Mouse (Mus musculus) cortical plate, adult 2 months (tissue): ENCODE results near the gene Smtnl2. TPM values are rescaled to one million over a fixed set of nuclear protein-coding genes. Genes with fewer than 3 reads are reported as not detected.
A peak's percentile ranks its signal among the peaks of the same experiment; 100 is the strongest.

Experiments used
- H3K27ac ChIP-seq: fragments of 200-500 bp; 2 replicates; pipeline ENCODE4 v1.5.1; 2012; ENCODE audit warnings: low read length, control low read depth, inconsistent platforms; ENCODE audit not compliant: insufficient read depth
- H3K4me1 ChIP-seq: fragments of 200-500 bp; 2 replicates; pipeline ENCODE4 v1.6.1; 2011; ENCODE audit warnings: low read length; ENCODE audit not compliant: control insufficient read depth, insufficient read depth
- H3K4me3 ChIP-seq: fragments of 200-500 bp; 2 replicates; pipeline ENCODE4 v1.5.1; 2011; ENCODE audit warnings: mild to moderate bottlenecking, low read length, control low read depth; ENCODE audit not compliant: insufficient read depth
- CTCF ChIP-seq: fragments of 200-500 bp; IDR thresholded peaks from 2 replicates; pipeline ENCODE4 v1.5.1; 2011; ENCODE audit warnings: mild to moderate bottlenecking, control low read depth, low read length; ENCODE audit not compliant: insufficient read depth; ENCODE audit errors: extremely low read depth
- POLR2A ChIP-seq: fragments of 200-500 bp; IDR thresholded peaks from 2 replicates; pipeline ENCODE4 v1.6.1; 2011; ENCODE audit warnings: mild to moderate bottlenecking, low read length, control low read depth; ENCODE audit not compliant: insufficient read depth; ENCODE audit errors: extremely low read depth
- polyA plus RNA-seq: library from polyadenylated mRNA; depleted of rRNA; stranded (reverse); fragments of >200 nt; gene quantifications from 2 replicates; pipeline ENCODE4 v1.2.3, GENCODE M21; 2012; rRNA removed

Smtnl2 gene
- polyA plus RNA-seq, 1 experiment: 1.6 TPM

DNA sequence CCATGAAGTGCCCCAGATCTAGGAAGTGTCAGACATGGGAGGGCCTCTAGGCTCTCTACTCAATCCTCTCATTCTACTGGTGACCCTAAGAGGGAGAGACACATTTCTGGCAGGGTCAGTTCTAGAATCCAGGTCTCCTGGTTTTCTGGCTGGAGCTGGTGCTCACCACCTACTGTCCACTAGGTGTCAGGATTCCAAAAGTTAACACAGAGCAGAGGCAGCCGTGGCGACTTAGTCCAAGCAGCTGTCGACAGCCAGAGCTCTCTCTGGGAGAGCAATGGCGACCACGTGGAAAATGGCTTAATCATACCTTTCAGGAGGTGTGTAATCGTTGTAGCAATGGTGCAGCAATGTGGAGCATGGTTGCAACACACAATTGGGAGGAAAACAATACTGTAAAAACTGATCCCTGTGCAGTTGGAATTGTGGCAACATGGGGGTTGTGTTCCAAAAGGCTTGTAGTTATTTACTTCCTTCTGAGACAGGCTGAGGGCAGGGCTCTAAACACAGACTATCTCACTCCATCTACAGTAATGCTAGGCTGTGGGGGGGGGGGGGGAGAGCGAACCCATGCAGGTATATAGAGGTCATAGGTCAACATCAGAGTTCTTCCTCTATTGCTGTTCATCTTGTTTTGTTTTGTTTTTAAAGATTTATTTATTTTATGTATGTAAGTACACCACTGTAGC, 68.8 kb downstream of the Smtnl2 start:
- TF ChIP-seq POLR2A: no peak
- TF ChIP-seq CTCF: peak; percentile 81

DNA sequence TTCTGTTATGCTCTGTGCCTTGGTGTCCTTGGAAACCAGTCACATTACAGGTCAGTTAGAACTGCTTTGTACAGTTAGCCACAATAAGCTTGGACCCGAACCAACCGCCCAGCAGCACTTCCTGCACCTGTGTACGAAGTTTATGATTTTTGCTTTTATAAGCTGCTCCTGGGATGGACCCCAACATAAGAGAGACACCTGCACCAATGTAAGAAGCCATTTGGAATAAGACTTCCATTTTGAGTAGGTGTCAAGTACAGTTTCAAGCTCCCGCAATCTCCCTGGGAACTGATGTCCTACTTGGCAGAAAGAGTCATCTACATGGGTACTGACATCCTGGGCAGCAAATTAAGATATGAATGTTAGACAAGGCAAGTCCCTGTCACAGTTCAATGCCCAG, 71.8 kb downstream of the Smtnl2 start:
- H3K4me3 ChIP-seq: no peak overlapping the region
- no peak overlapping the region for H3K27ac ChIP-seq
- TF ChIP-seq POLR2A (no peak), CTCF (no peak)
- H3K4me1 ChIP-seq: no peaks in the 10 kb centered on the region

More for the DNA sequence above, 68.8 kb downstream of the Smtnl2 start:
- H3K4me3 ChIP-seq: no peak overlapping the region
- no peak overlapping the region for H3K27ac ChIP-seq
- no peaks in the 10 kb centered on the region for H3K4me1 ChIP-seq

Other genes starting within 250 kb of the Smtnl2 start
- gene Gm43951, start 204.9 kb downstream of the Smtnl2 start, polyA plus RNA-seq: 7.0 and 8.0 TPM in 2 replicates
- 34.1 and 36.2 TPM in 2 replicates for gene 4933427D14Rik, start 204.3 kb downstream of the Smtnl2 start, polyA plus RNA-seq
- 71.3 and 71.6 TPM in 2 replicates for gene Txndc17, start 204.2 kb downstream of the Smtnl2 start, polyA plus RNA-seq
- gene Med31, start 196.1 kb downstream of the Smtnl2 start, polyA plus RNA-seq: 24.2 and 25.8 TPM in 2 replicates
- 16.7 and 20.8 TPM in 2 replicates for gene Slc13a5, start 144.5 kb downstream of the Smtnl2 start, polyA plus RNA-seq
- gene Xaf1, start 110.1 kb downstream of the Smtnl2 start, polyA plus RNA-seq: 16.0 and 16.3 TPM in 2 replicates
- not detected in 2 replicates for gene Fbxo39, start 97.3 kb downstream of the Smtnl2 start, polyA plus RNA-seq
- 0.95 and 1.8 TPM in 2 replicates for gene Tekt1, start 49.3 kb downstream of the Smtnl2 start, polyA plus RNA-seq
- 0.25 and 0.27 TPM in 2 replicates for gene Ggt6, start 23.8 kb upstream of the Smtnl2 start, polyA plus RNA-seq
- gene Mybbp1a, start 29.6 kb upstream of the Smtnl2 start, polyA plus RNA-seq: 48.1 and 56.2 TPM in 2 replicates
- gene Spns2, start 78.2 kb upstream of the Smtnl2 start, polyA plus RNA-seq: 45.2 and 52.9 TPM in 2 replicates
- gene Spns3, start 138.8 kb upstream of the Smtnl2 start, polyA plus RNA-seq: 0.33 and 0.36 TPM in 2 replicates
- 39.8 and 41.0 TPM in 2 replicates for gene Ube2g1, start 195.6 kb upstream of the Smtnl2 start, polyA plus RNA-seq